Mouse (Mus musculus) hindbrain, embryonic 16.5 days (tissue): Measurements from ENCODE around the gene Zbtb24. TPM values are rescaled to one million over a fixed set of nuclear protein-coding genes. Genes with fewer than 3 reads are reported as not detected.

ENCODE experiments used
- ATAC-seq: fragments of 200-750 bp; cut with Nextera tagmentation; 2 replicates; pipeline ENCODE4 v1.8.0; 2017; ENCODE audit warnings: moderate TSS enrichment, moderate library complexity
- H3K27ac ChIP-seq: fragments of 300-500 bp; sonication (generic); 2 replicates; pipeline ENCODE4 v1.5.1; 2014; ENCODE audit warnings: low read depth, mild to moderate bottlenecking, control low read depth, low read length, moderate library complexity
- H3K27me3 ChIP-seq: fragments of 300-500 bp; sonication (generic); replicated peaks from 2 replicates; pipeline ENCODE4 v1.6.1; 2014; ENCODE audit warnings: low read length; ENCODE audit not compliant: control insufficient read depth, insufficient read depth
- H3K36me3 ChIP-seq: fragments of 300-500 bp; sonication (generic); 2 replicates; pipeline ENCODE4 v1.6.1; 2014; ENCODE audit warnings: mild to moderate bottlenecking, low read length, moderate library complexity, mixed read lengths; ENCODE audit not compliant: control insufficient read depth, insufficient read depth
- H3K4me1 ChIP-seq: fragments of 300-500 bp; sonication (generic); 2 replicates; pipeline ENCODE4 v1.6.1; 2014; ENCODE audit warnings: low read depth, low read length; ENCODE audit not compliant: control insufficient read depth, insufficient read depth
- H3K4me2 ChIP-seq: fragments of 300-500 bp; sonication (generic); 2 replicates; pipeline ENCODE4 v1.6.1; 2014; ENCODE audit warnings: mild to moderate bottlenecking, low read length, control low read depth, moderate library complexity
- H3K4me3 ChIP-seq: fragments of 300-500 bp; sonication (generic); 2 replicates; pipeline ENCODE4 v1.5.1; 2014; ENCODE audit warnings: mild to moderate bottlenecking, low read length, control low read depth, moderate library complexity
- H3K9ac ChIP-seq: fragments of 300-500 bp; sonication (generic); 2 replicates; pipeline ENCODE4 v1.6.1; 2014; ENCODE audit warnings: low read depth, mild to moderate bottlenecking, control low read depth, low read length, moderate library complexity
- H3K9me3 ChIP-seq: fragments of 300-500 bp; sonication (generic); 2 replicates; pipeline ENCODE4 v1.6.1; 2014; ENCODE audit warnings: mild to moderate bottlenecking, low read length, moderate library complexity; ENCODE audit not compliant: control insufficient read depth
- WGBS: fragments of 180-500 bp; shearing (Covaris S2); extraction: QIAGEN DNeasy Blood & Tissue Kit; methylation state at CpG from one replicate; pipeline ENCODE4 v1.1.7; 2014; 5-methylcytosine and 5-hydroxymethylcytosine counted together
- polyA plus RNA-seq: library from polyadenylated mRNA; unstranded; fragments of >200 nt; fragmentation: Nextera tagmentation; extraction: Ambion mirVana; gene quantifications from 2 replicates; pipeline ENCODE4 v1.2.1, GENCODE M21; 2015

The Zbtb24 gene
- polyA plus RNA-seq, 1 experiment from 2014 or later: 16.9 TPM

DNA sequence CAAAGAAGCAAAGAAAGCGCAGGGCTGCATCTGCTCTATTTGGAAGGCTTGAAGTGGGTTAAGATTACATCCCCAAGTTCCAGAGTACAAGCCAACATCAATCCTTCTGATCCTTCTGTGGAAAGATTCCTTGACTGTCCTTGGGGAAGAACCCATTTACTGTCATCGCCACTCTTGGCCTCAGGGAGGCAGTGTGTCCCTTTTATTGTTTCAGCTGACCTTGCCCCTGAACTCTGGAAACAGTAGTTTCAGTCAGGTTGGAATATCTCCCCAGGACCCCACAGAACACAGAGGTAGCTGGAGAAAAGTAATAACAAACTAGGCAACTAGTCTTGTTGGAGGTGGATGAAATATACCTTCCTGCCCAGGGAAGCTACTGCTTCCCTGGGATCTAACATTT is 59.0 kb downstream of the Zbtb24 start:
- Histone ChIP-seq H3K4me1 (no peaks in the 10 kb centered on the region), H3K27ac (no peak overlapping the region), H3K36me3 (no peaks in the 10 kb centered on the region), H3K4me2 (no peak overlapping the region), H3K9ac (no peak overlapping the region), H3K27me3 (no peaks in the 10 kb centered on the region), H3K4me3 (no peak overlapping the region), H3K9me3 (no peaks in the 10 kb centered on the region)
- no peak for ATAC-seq
- 45% methylated on average over 2 of the region's 2 CpGs for WGBS

GRCm38 (mm10) chr10:41514301-41514700 is 64.1 kb downstream of the Zbtb24 start:
- Histone ChIP-seq H3K4me2 (no peak overlapping the region), H3K27ac (no peak overlapping the region), H3K36me3 (no peaks in the 10 kb centered on the region), H3K4me1 (peaks cover 5% of the 10 kb centered on the region; the same call in 1 of the 2 replicates), H3K4me3 (no peak overlapping the region), H3K9ac (no peak overlapping the region), H3K9me3 (no peaks in the 10 kb centered on the region), H3K27me3 (no peaks in the 10 kb centered on the region)
- no peak for ATAC-seq
- WGBS: 83% methylated on average over 4 of the region's 4 CpGs

DNA sequence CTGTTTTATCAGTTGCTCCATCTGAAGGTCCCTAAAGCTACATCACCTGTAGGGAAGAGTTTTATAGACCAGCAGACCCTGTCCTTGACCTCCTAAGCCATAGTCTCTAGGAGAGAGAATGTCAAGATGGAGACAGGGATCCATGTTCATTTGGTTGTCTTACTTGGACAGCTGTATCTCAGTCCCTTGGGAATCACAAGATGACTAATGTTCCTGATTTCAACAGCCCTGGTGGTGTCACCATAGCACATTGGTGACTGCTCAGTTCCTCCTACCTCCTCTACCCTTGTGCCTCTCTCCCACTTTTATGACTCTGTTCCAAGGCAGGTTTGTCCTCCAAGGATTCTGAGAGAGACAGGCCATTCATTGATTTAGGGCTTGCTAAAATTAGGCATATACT is 64.7 kb downstream of the Zbtb24 start:
- H3K4me1 ChIP-seq: peaks cover 5% of the 10 kb centered on the region; the same call in 1 of the 2 replicates
- H3K4me2 ChIP-seq: no peak overlapping the region
- H3K27me3 ChIP-seq: no peaks in the 10 kb centered on the region
- H3K4me3 ChIP-seq: no peak overlapping the region
- no peak overlapping the region for H3K27ac ChIP-seq
- no peak overlapping the region for H3K9ac ChIP-seq
- no peaks in the 10 kb centered on the region for H3K36me3 ChIP-seq
- ATAC-seq: no peak
- H3K9me3 ChIP-seq: no peaks in the 10 kb centered on the region

Other genes with a start within 250 kb of the Zbtb24 start
- 31.2 and 32.1 TPM in 2 replicates for gene Fig4, start 147.1 kb upstream of the Zbtb24 start, polyA plus RNA-seq
- 0.24 TPM in 2 replicates for gene Ak9, start 146.4 kb upstream of the Zbtb24 start, polyA plus RNA-seq
- 25.9 and 31.0 TPM in 2 replicates for gene Mical1, start 25.9 kb downstream of the Zbtb24 start, polyA plus RNA-seq
- 46.5 and 52.9 TPM in 2 replicates for gene Smpd2, start 40.0 kb downstream of the Zbtb24 start, polyA plus RNA-seq
- 4.5 and 5.3 TPM in 2 replicates for gene Ppil6, start 40.1 kb downstream of the Zbtb24 start, polyA plus RNA-seq
- 57.2 and 62.9 TPM in 2 replicates for gene Cd164, start 69.0 kb downstream of the Zbtb24 start, polyA plus RNA-seq